Mouse (Mus musculus) C2C12 (cell line): ENCODE data around the gene Polg2. TPM values are rescaled to one million over a fixed set of nuclear protein-coding genes. Genes with fewer than 3 reads are reported as not detected.

Experiments used
- H3K27me3 ChIP-seq: one replicate; pipeline ENCODE4 v1.6.1; 2011; ENCODE audit not compliant: control insufficient read depth, insufficient read depth, insufficient read length
- H3K36me3 ChIP-seq: one replicate; pipeline ENCODE4 v1.6.1; 2011; ENCODE audit not compliant: control insufficient read depth, insufficient read depth
- H3K4me3 ChIP-seq: one replicate; pipeline ENCODE4 v1.5.1; 2011; ENCODE audit warnings: mild to moderate bottlenecking, control low read depth; ENCODE audit not compliant: poor library complexity, insufficient read depth, severe bottlenecking
- H3K79me2 ChIP-seq: one replicate; pipeline ENCODE4 v1.6.1; 2011; ENCODE audit not compliant: control insufficient read depth, insufficient read depth
- H3K79me3 ChIP-seq: one replicate; pipeline ENCODE4 v1.6.1; 2011; ENCODE audit warnings: low read depth, control low read depth
- H3ac ChIP-seq: one replicate; pipeline ENCODE3; 2011; ENCODE audit warnings: low read depth; ENCODE audit not compliant: control insufficient read depth, insufficient read length
- CEBPB ChIP-seq: IDR thresholded peaks from one replicate; pipeline ENCODE4 v1.6.1; 2011; ENCODE audit warnings: low read depth, mild to moderate bottlenecking, control low read depth, moderate library complexity
- CTCF ChIP-seq: IDR thresholded peaks from one replicate; pipeline ENCODE4 v1.5.1; 2011; ENCODE audit not compliant: control insufficient read depth, insufficient read depth, insufficient read length
- FOSL1 ChIP-seq: IDR thresholded peaks from one replicate; pipeline ENCODE4 v1.8.0; 2011; ENCODE audit warnings: mild to moderate bottlenecking, low read length; ENCODE audit not compliant: poor library complexity, insufficient read depth, severe bottlenecking
- MAX ChIP-seq: IDR thresholded peaks from one replicate; pipeline ENCODE4 v1.6.1; 2011; ENCODE audit warnings: mild to moderate bottlenecking, control low read depth
- MYOD1 ChIP-seq: IDR thresholded peaks from one replicate; pipeline ENCODE4 v1.6.1; 2011; ENCODE audit warnings: low read depth; ENCODE audit not compliant: control insufficient read depth, insufficient read length
- MYOG ChIP-seq: IDR thresholded peaks from one replicate; pipeline ENCODE4 v1.6.1; 2011; ENCODE audit not compliant: control insufficient read depth, insufficient read length; ENCODE audit errors: extremely low read depth
- USF1 ChIP-seq: IDR thresholded peaks from one replicate; pipeline ENCODE4 v1.6.1; 2011; ENCODE audit warnings: low read depth, mild to moderate bottlenecking, control low read depth, moderate library complexity
- polyA plus RNA-seq: library from polyadenylated mRNA; unstranded; fragments of >200 nt; fragmentation: generic; extraction: Trizol; gene quantifications from one replicate; pipeline ENCODE4 v1.2.1, GENCODE M21; 2012; ENCODE audit warnings: missing spikeins

The Polg2 gene
- polyA plus RNA-seq, 1 experiment, result 6.9 TPM

DNA sequence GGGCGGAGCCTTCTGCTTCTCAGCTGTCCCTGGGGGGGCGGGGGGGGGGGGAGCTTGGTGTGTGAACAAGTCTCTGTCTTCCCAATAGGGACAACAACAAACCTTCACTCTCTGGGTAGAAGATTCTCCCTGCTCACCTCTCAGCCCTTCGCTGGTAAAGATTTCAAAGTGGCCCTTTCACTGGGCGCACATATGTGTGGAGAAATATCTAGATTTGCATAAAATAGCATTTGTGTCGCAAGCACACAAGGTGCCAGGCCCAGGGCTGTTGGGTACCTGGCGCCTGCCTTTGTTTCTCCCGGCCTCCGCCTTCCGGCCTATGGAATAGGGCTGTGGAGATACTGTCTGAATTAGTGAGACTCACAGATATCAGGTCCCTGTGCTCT lies 16.5 kb downstream of the Polg2 start:
- H3ac ChIP-seq, result no peak overlapping the region
- TF ChIP-seq USF1 (no peak), FOSL1 (no peak), MAX (no peak), CEBPB (no peak), MYOG (no peak), CTCF (no peak), MYOD1 (no peak)
- no peaks in the 10 kb centered on the region for H3K27me3 ChIP-seq

DNA sequence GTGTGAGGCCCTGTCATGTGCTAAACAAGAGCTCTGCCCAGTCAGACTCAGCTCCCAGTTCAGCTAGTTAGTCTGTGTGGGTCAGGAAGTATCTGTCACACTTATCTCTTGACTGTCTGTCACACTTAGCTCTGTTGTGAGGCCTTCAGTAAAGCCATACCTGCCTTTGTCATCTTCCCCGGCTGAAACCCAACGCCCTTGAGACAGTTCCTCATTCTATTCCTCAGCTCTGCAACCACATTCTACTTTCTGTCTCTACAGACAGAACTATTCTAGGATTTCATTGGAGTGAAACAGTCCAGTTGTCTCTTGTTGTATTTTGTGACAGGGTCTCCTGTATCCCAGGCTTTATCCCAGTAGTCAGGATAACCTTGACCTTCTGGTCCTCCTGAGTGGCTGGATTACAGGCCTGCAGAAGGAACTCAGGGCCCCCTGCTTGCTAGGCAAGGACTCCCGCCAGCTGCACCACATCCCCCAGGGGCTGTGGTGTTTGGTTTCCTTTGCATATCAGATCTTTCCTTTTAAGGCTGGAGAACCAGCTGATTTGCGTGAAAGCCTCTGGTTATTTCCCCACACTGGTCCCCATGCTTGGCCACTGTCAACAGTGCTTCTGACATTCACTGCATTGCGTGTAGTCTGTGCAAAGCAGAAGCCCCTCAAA lies 17.1 kb downstream of the Polg2 start:
- TF ChIP-seq CTCF (no peak), MYOG (no peak), USF1 (no peak), FOSL1 (no peak), CEBPB (no peak), MYOD1 (no peak), MAX (no peak)
- Histone ChIP-seq H3K4me3 (no peak overlapping the region), H3ac (no peak overlapping the region), H3K79me2 (no peaks in the 10 kb centered on the region), H3K27me3 (no peaks in the 10 kb centered on the region), H3K36me3 (peaks cover 25% of the 10 kb centered on the region), H3K79me3 (no peaks in the 10 kb centered on the region)

More for the DNA sequence above, 16.5 kb downstream of the Polg2 start:
- Histone ChIP-seq H3K4me3 (no peak overlapping the region), H3K36me3 (peaks cover 30% of the 10 kb centered on the region), H3K79me3 (no peaks in the 10 kb centered on the region), H3K79me2 (no peaks in the 10 kb centered on the region)

DNA sequence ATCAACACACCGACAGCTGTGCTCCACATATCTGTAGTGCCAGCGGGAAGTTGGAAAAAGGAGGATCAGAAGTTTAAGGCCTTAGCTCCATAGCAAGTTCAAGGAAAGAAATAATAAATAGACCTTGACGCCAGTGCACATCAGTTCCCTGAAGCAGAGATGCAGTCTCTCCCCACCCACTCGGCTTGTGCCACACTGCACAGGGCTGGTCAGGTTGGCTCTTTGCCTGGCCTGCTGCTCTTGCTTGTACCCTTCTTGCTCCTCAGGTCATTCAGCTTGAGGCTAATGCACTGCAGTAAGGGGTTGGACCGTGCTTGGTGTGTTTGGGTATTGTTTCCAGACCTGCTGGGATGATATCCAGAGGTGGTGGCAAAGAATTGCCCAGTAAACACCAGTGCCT lies 18.8 kb downstream of the Polg2 start:
- peaks cover 11% of the 10 kb centered on the region for H3K36me3 ChIP-seq
- TF ChIP-seq CTCF, result no peak
- TF ChIP-seq MYOG, result no peak
- no peak for TF ChIP-seq MAX
- TF ChIP-seq FOSL1, result no peak
- TF ChIP-seq USF1, result no peak
- H3ac ChIP-seq, result no peak overlapping the region
- H3K79me3 ChIP-seq, result no peaks in the 10 kb centered on the region
- H3K27me3 ChIP-seq, result no peaks in the 10 kb centered on the region
- H3K4me3 ChIP-seq, result no peak overlapping the region
- no peaks in the 10 kb centered on the region for H3K79me2 ChIP-seq

DNA sequence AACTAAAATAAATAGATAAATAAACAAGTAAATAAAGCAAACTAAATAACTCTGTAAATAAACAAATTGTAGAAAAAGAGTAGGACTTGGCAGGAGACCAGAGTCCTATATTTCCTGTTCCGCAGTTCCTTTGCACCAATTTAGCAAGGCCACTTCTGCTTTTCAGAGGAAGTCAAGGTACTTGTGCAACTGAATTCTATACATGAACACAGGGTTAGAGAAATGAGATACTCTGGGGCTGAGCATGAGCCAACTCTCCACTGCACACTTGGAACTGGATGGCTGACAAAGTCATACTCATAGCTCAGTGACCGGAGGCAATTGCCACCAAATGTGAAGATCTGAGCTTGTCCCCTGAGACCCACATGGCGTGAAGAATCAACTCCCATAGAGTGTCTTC lies 20.3 kb downstream of the Polg2 start:
- H3ac ChIP-seq, result no peak overlapping the region
- H3K27me3 ChIP-seq, result no peaks in the 10 kb centered on the region
- no peaks in the 10 kb centered on the region for H3K36me3 ChIP-seq
- H3K4me3 ChIP-seq, result no peak overlapping the region
- no peaks in the 10 kb centered on the region for H3K79me2 ChIP-seq
- H3K79me3 ChIP-seq, result no peaks in the 10 kb centered on the region
- no peak for TF ChIP-seq FOSL1
- no peak for TF ChIP-seq CEBPB
- TF ChIP-seq MYOG, result no peak
- no peak for TF ChIP-seq CTCF
- TF ChIP-seq USF1, result no peak

DNA sequence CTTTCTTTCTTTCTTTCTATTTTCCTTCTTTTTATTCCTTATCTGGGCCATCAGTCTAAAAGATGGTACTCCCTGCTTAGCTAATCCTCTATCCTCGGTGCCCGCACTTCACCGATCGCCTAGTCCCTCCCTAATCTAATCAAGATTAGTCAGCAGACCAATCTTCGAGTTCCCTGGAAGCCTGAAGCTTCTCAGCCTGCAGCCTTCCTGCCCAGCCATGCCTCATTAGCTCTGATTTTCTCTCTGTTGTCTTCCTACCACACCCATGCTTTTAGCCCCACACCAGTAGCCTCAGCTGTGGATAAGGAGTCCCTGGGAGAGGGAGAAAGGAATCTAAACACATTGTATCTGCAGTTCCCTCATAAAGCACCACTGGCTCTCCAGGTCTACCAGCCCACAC lies 23.8 kb downstream of the Polg2 start:
- H3K79me3 ChIP-seq, result no peaks in the 10 kb centered on the region
- no peaks in the 10 kb centered on the region for H3K79me2 ChIP-seq
- TF ChIP-seq FOSL1, result no peak
- TF ChIP-seq MYOG, result no peak
- TF ChIP-seq MAX, result no peak
- no peak for TF ChIP-seq MYOD1
- TF ChIP-seq CTCF, result no peak
- no peak for TF ChIP-seq CEBPB
- TF ChIP-seq USF1, result no peak
- no peak overlapping the region for H3K4me3 ChIP-seq
- H3K27me3 ChIP-seq, result no peaks in the 10 kb centered on the region
- H3ac ChIP-seq, result no peak overlapping the region
- no peaks in the 10 kb centered on the region for H3K36me3 ChIP-seq

DNA sequence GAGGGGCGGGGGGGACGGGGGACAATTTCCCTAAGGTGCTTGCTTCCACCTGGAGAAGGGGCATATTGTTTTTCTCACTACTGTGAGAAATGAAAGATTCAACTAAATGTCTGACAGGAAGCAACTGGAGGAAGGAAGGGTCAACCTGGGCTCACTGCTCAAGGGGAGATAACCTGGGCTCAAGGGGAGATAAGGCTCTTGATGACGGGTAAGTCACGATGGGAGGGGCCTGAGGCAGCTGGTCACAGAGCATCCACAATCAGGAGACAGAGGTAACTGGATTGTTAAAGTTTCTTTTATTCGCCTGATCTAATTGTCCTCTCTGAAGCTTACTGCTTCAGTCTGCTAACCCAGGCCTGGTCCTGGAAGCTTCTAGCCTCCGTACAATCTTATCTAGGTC lies 26.0 kb downstream of the Polg2 start:
- H3K36me3 ChIP-seq, result no peaks in the 10 kb centered on the region
- no peak overlapping the region for H3K4me3 ChIP-seq
- TF ChIP-seq MYOG (no peak), MYOD1 (no peak), CTCF (no peak), FOSL1 (no peak), MAX (no peak), CEBPB (no peak), USF1 (no peak)
- no peaks in the 10 kb centered on the region for H3K79me3 ChIP-seq
- no peaks in the 10 kb centered on the region for H3K27me3 ChIP-seq
- H3K79me2 ChIP-seq, result no peaks in the 10 kb centered on the region
- no peak overlapping the region for H3ac ChIP-seq
